Mouse (Mus musculus) lung, embryonic 14.5 days (tissue): ENCODE results near the gene Adig. TPM values are rescaled to one million over a fixed set of nuclear protein-coding genes. Genes with fewer than 3 reads are reported as not detected.

ENCODE experiments used
- ATAC-seq: fragments of 200-750 bp; cut with Nextera tagmentation; 2 replicates; pipeline ENCODE4 v1.8.0; 2017; ENCODE audit warnings: mild to moderate bottlenecking, moderate TSS enrichment, moderate library complexity; ENCODE audit not compliant: insufficient read depth
- DNase-seq: peaks from one replicate; pipeline ENCODE4 v3.0.0-alpha.2; 2015
- H3K27ac ChIP-seq: fragments of 300-500 bp; sonication (generic); 2 replicates; pipeline ENCODE4 v1.5.1; 2014; ENCODE audit warnings: low read depth, mild to moderate bottlenecking, moderate library complexity
- H3K27me3 ChIP-seq: fragments of 300-500 bp; sonication (generic); 2 replicates; pipeline ENCODE4 v1.6.1; 2014; ENCODE audit warnings: low read length, control low read depth; ENCODE audit not compliant: insufficient read depth
- H3K36me3 ChIP-seq: fragments of 300-500 bp; sonication (generic); 2 replicates; pipeline ENCODE4 v1.6.1; 2014; ENCODE audit warnings: control low read depth; ENCODE audit not compliant: insufficient read depth
- H3K4me1 ChIP-seq: fragments of 300-500 bp; sonication (generic); 2 replicates; pipeline ENCODE4 v1.6.1; 2014; ENCODE audit warnings: antibody characterized with exemption, control low read depth; ENCODE audit not compliant: insufficient read depth
- H3K4me2 ChIP-seq: fragments of 300-500 bp; sonication (generic); 2 replicates; pipeline ENCODE4 v1.6.1; 2014; ENCODE audit warnings: mild to moderate bottlenecking
- H3K4me3 ChIP-seq: fragments of 300-500 bp; sonication (generic); 2 replicates; pipeline ENCODE4 v1.5.1; 2014; ENCODE audit warnings: low read depth, low read length
- H3K9ac ChIP-seq: fragments of 300-500 bp; sonication (generic); 2 replicates; pipeline ENCODE4 v1.6.1; 2014
- H3K9me3 ChIP-seq: fragments of 300-500 bp; sonication (generic); 2 replicates; pipeline ENCODE4 v1.6.1; 2016; ENCODE audit warnings: low read depth, low read length, control low read depth
- CTCF ChIP-seq: IDR thresholded peaks from 2 replicates; pipeline ENCODE4 v1.5.1; 2016; ENCODE audit warnings: antibody characterized with exemption, low read depth
- WGBS: fragments of 180-500 bp; shearing (Covaris S2); extraction: QIAGEN DNeasy Blood & Tissue Kit; methylation state at CpG from one replicate; pipeline ENCODE4 v1.1.7; 2014; 5-methylcytosine and 5-hydroxymethylcytosine counted together
- polyA plus RNA-seq: library from polyadenylated mRNA; unstranded; fragments of >200 nt; fragmentation: Nextera tagmentation; extraction: Ambion mirVana; gene quantifications from 2 replicates; pipeline ENCODE4 v1.2.1, GENCODE M21; 2014

Adig gene
- polyA plus RNA-seq, 1 experiment from 2014 or later = 0.42 TPM

DNA sequence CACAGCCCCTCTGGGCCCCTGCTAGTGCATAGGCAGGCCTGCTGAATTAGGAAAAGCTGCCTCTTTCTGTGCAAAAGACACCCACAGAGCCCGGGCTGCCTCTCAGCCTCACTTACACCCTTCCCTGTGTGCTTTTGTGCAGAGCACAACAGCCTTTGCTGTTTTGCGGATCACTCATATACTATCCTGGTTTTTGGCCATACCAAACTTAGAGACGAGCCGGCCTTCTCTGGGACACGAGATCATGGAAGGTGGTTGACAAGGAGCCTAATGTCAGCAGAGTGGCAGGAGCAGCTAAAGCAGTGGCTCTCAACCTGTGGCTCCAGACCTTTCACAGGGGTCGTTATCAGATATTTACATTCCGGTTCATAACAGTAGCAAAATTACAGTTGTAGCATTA, 814 bp downstream of the Adig start:
- Histone ChIP-seq H3K9me3 (no peaks in the 10 kb centered on the region), H3K4me3 (no peak overlapping the region), H3K9ac (no peak overlapping the region), H3K4me2 (no peak overlapping the region), H3K27ac (no peak overlapping the region), H3K27me3 (no peaks in the 10 kb centered on the region), H3K4me1 (no peaks in the 10 kb centered on the region), H3K36me3 (peaks cover 11% of the 10 kb centered on the region)
- no peak for DNase-seq
- WGBS = 69% methylated on average over 7 of the region's 7 CpGs
- TF ChIP-seq CTCF = no peak
- ATAC-seq = no peak

DNA sequence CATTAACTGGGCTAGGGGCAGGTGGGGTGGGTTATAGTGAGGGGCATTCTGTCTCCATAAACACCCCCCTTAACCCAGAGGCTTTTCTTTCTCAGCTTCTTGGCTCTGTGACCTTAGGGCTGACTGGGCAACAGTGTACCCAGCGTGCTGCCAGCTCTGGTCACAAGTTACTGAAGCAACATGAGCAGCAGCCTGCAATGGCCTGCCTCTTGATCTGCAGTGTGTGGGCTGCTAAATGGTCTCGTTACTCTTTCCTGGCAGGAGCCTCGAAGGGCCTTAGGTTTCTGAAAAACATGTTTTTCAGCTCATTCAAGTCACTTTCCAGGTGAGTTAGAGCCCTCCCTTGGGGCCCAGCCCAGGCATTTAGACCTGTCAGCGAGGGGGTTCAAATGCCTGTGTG, 1.3 kb downstream of the Adig start:
- DNase-seq = no peak
- H3K4me3 ChIP-seq = no peak overlapping the region
- TF ChIP-seq CTCF = no peak
- no peak overlapping the region for H3K9ac ChIP-seq
- H3K4me1 ChIP-seq = no peaks in the 10 kb centered on the region
- no peak for ATAC-seq
- H3K27me3 ChIP-seq = no peaks in the 10 kb centered on the region
- no peaks in the 10 kb centered on the region for H3K9me3 ChIP-seq
- no peak overlapping the region for H3K27ac ChIP-seq
- no peak overlapping the region for H3K4me2 ChIP-seq
- peaks cover 8% of the 10 kb centered on the region for H3K36me3 ChIP-seq
- 55% methylated on average over 4 of the region's 4 CpGs for WGBS

DNA sequence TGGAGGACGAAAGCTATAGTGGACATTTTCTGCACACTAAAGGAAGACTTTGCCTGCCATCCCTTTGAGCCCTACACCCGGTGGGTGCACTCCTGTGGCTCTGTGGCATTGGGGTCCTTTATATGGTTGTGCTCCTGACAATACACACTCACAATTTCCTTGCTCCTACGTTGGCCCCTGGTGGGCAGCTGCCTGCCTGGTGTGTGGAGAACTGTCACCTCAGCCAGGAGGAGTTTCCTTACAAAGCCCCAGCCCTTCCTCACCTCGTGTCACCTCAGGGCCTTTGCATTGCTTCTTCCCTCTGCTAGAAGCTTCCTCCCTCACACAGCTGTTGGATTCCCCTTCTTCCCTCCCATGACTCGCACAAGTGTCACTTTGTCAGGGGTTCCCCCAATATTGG, 4.1 kb downstream of the Adig start:
- no peaks in the 10 kb centered on the region for H3K4me1 ChIP-seq
- 80% methylated on average over 5 of the region's 5 CpGs for WGBS
- no peaks in the 10 kb centered on the region for H3K27me3 ChIP-seq
- no peak overlapping the region for H3K9ac ChIP-seq
- DNase-seq (no peak), ATAC-seq (no peak)
- no peaks in the 10 kb centered on the region for H3K36me3 ChIP-seq
- no peak overlapping the region for H3K27ac ChIP-seq
- TF ChIP-seq CTCF = no peak
- no peaks in the 10 kb centered on the region for H3K9me3 ChIP-seq
- H3K4me2 ChIP-seq = no peak overlapping the region
- H3K4me3 ChIP-seq = no peak overlapping the region

DNA sequence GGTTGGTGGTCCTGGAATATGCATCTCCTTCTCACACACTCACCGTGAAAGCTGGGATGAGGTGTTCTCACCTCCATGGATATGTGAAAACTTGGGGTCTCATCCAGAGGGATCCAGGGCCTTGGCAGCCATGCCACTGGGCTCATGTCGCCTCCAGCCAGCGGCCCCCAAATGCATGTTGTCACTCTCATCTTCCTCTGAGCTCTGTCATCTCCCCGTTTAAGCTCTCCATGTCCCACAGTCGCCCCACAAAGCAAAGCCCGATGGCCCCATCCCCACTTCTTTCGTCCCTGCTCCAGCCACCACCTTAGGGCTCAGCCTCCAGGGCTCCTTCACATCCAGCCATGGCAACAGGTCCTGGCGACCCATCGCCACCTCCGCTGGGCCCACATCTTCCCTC, 4.6 kb downstream of the Adig start:
- Histone ChIP-seq H3K27ac (no peak overlapping the region), H3K9ac (no peak overlapping the region), H3K4me1 (no peaks in the 10 kb centered on the region), H3K4me3 (no peak overlapping the region), H3K9me3 (no peaks in the 10 kb centered on the region), H3K36me3 (no peaks in the 10 kb centered on the region), H3K4me2 (no peak overlapping the region), H3K27me3 (no peaks in the 10 kb centered on the region)
- DNase-seq (no peak), ATAC-seq (no peak)
- 87% methylated on average over 10 of the region's 10 CpGs for WGBS
- TF ChIP-seq CTCF = no peak

DNA sequence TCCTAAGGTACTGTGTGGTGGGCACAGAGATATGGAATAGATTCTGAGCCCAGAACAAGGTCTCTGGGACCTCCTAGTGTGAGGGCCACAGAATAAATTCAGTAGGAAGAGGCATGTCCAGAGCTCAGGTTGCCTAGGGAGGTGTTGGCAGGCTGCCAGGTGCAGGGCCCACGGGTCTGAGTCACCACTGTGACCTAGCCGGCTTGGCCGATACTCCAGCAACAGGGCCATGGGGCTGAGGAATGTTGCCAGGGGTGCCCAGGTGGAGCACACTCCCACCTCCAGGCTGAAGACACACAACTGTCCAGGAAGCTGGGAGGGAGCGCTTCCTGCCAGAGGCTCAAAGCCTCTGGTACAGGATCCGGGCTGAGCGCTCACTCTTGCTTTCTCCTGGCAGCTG, 8.3 kb downstream of the Adig start:
- Histone ChIP-seq H3K9ac (no peak overlapping the region), H3K9me3 (no peaks in the 10 kb centered on the region), H3K4me3 (no peak overlapping the region), H3K27ac (no peak overlapping the region), H3K4me2 (no peak overlapping the region), H3K27me3 (no peaks in the 10 kb centered on the region), H3K4me1 (no peaks in the 10 kb centered on the region), H3K36me3 (no peaks in the 10 kb centered on the region)
- DNase-seq (peak; percentile 65), ATAC-seq (peak; percentile 61)
- TF ChIP-seq CTCF = no peak
- 48% methylated on average over 6 of the region's 6 CpGs for WGBS

DNA sequence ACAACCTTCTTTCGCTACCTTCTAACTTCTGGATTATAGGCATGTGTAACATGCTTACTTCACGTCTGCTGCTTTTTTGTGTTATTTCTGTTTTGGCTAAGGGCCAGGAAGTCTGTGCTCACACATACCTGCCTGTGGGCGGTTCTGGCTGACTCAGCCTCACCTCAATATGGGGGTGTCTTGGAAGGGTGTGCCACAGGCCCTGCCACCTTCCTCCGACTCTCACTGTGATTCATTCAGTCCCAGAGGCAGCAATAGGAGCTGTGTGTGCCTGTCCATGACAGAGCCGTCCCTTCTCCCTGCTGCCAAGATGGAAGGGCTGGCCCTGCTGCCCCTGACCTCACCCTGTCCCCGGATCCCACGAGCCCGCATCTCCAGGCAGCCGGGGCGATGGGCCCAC, 10.1 kb downstream of the Adig start, which contains the start of gene Arhgap40:
Gene Arhgap40, plus strand, starts transcription at position 269 of the 400 bp plus-strand sequence.
- no peak for DNase-seq
- no peak within 1 kb of the TSS for H3K4me3 ChIP-seq
- no peaks in the 10 kb centered on the region for H3K36me3 ChIP-seq
- 75% methylated on average over 10 of the region's 10 CpGs for WGBS
- no peak within 1 kb of the TSS for H3K9ac ChIP-seq
- H3K27me3 ChIP-seq = no peaks in the 10 kb centered on the region
- no peak for ATAC-seq
- no peaks in the 10 kb centered on the region for H3K4me1 ChIP-seq
- TF ChIP-seq CTCF = no peak
- no peaks in the 10 kb centered on the region for H3K9me3 ChIP-seq
- H3K4me2 ChIP-seq = no peak within 1 kb of the TSS
- H3K27ac ChIP-seq = no peak within 1 kb of the TSS

DNA sequence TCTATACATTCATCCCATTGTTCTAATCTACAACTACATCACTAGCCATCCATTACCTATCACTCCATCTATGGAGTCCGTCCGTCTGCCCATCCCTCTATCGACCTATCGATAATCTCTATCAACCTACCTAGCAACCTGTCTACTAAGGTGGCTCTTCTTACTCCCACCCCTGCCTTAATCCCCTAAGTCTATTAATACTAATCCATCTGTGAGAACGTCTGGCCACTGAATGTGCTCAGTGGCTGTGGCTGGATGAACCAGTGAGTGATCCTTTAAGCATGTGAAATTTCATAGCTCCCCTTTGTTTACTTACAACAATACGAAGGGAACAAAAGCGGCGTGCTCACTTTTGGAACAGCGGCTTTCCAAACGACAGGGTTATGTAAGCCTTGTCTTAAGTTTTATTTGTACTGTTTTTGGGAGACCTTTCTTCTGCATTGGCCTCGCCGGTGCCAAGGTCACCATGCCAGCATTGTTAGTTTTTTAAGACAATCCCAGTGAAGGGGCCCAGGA, 11.5 kb downstream of the Adig start:
- TF ChIP-seq CTCF = no peak
- Histone ChIP-seq H3K9me3 (no peaks in the 10 kb centered on the region), H3K27ac (no peak overlapping the region), H3K4me2 (no peak overlapping the region), H3K36me3 (no peaks in the 10 kb centered on the region), H3K4me1 (no peaks in the 10 kb centered on the region), H3K27me3 (no peaks in the 10 kb centered on the region), H3K4me3 (no peak overlapping the region), H3K9ac (no peak overlapping the region)
- ATAC-seq (no peak), DNase-seq (no peak)
- WGBS = 72% methylated on average over 12 of the region's 12 CpGs

DNA sequence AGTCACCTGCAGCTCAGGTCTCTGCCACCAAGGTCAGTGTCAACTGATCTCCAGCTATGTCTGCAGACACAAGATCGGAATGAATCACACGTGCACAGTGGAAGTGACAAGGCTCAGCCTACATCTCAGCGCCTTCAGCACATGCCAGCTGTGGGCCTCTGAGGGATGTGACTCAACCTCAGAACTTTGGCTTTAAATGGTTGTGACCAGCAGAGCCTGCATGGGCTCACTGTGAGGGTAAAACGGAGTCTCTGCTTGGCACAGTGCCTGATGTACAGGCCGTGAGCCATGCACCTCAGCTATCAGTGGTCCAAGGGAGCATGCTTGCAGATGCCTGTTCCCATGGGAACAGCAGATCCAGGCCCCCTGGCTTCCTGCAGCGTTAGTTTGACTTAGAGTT, 16.2 kb downstream of the Adig start:
- Histone ChIP-seq H3K4me2 (no peak overlapping the region), H3K27ac (no peak overlapping the region), H3K9me3 (no peaks in the 10 kb centered on the region), H3K4me1 (no peaks in the 10 kb centered on the region), H3K9ac (no peak overlapping the region), H3K27me3 (no peaks in the 10 kb centered on the region), H3K4me3 (no peak overlapping the region), H3K36me3 (no peaks in the 10 kb centered on the region)
- no peak for DNase-seq
- no peak for ATAC-seq
- no peak for TF ChIP-seq CTCF
- WGBS = 45% methylated on average over 6 of the region's 6 CpGs
